Mouse (Mus musculus) ES-E14 (cell line): Measurements from ENCODE around the gene Nav2. TPM values are rescaled to one million over a fixed set of nuclear protein-coding genes. Genes with fewer than 3 reads are reported as not detected.

Experiments
- DNase-seq: peaks from one replicate; pipeline ENCODE4 v3.0.0-alpha.2; 2013; ENCODE audit warnings: low read depth, low spot score
- H3K27ac ChIP-seq: 2 replicates; pipeline ENCODE4 v1.5.1; 2012; ENCODE audit warnings: low read depth, mild to moderate bottlenecking, low read length, moderate library complexity, mixed read lengths; ENCODE audit not compliant: poor library complexity, insufficient read depth, severe bottlenecking
- H3K36me3 ChIP-seq: 2 replicates; pipeline ENCODE4 v1.6.1; 2012; ENCODE audit warnings: mild to moderate bottlenecking, low read length, moderate library complexity, mixed read lengths; ENCODE audit not compliant: control insufficient read depth, poor library complexity, insufficient read depth, severe bottlenecking
- H3K4me1 ChIP-seq, 2 experiments: fragments of 150-350 bp in 1 of 2; sonication (generic) in 1 of 2; 2 replicates each; pipeline ENCODE4 v1.6.1; 2012; ENCODE audit warnings: low read length in 2 of 2, mild to moderate bottlenecking in 1 of 2, mixed read lengths in 1 of 2; ENCODE audit not compliant: control insufficient read depth in 2 of 2, insufficient read depth in 2 of 2, poor library complexity in 1 of 2
- H3K4me3 ChIP-seq, 2 experiments: fragments of 150-350 bp in 1 of 2; sonication (generic) in 1 of 2; 2 replicates each; pipeline ENCODE4 v1.5.1; 2012; ENCODE audit warnings: low read length in 2 of 2, low read depth in 1 of 2, mild to moderate bottlenecking in 1 of 2, mixed read lengths in 1 of 2; ENCODE audit not compliant: insufficient read depth in 1 of 2, poor library complexity in 1 of 2, severe bottlenecking in 1 of 2
- H3K9ac ChIP-seq: 2 replicates; pipeline ENCODE4 v1.6.1; 2012; ENCODE audit warnings: low read depth, mild to moderate bottlenecking, low read length, mixed read lengths; ENCODE audit not compliant: poor library complexity, insufficient read depth, severe bottlenecking
- H3K9me3 ChIP-seq: fragments of 150-350 bp; sonication (generic); 2 replicates; pipeline ENCODE4 v1.6.1; 2012; ENCODE audit warnings: low read depth, mild to moderate bottlenecking, low read length; ENCODE audit not compliant: control insufficient read depth, insufficient read depth
- CHD2 ChIP-seq: IDR thresholded peaks from 2 replicates; pipeline ENCODE4 v1.6.1; 2014; ENCODE audit warnings: mild to moderate bottlenecking, low read depth, low read length, inconsistent platforms
- HCFC1 ChIP-seq: IDR thresholded peaks from 2 replicates; pipeline ENCODE4 v1.6.1; 2012; ENCODE audit warnings: low read length, inconsistent platforms, borderline replicate concordance; ENCODE audit not compliant: insufficient read depth
- MAFK ChIP-seq: IDR thresholded peaks from 2 replicates; pipeline ENCODE4 v1.6.1; 2014; ENCODE audit warnings: mild to moderate bottlenecking, low read depth, low read length, inconsistent platforms; ENCODE audit not compliant: insufficient read depth
- ZC3H11A ChIP-seq: IDR thresholded peaks from 2 replicates; pipeline ENCODE4 v1.6.1; 2012; ENCODE audit warnings: low read depth, mild to moderate bottlenecking, inconsistent platforms, low read length, borderline replicate concordance
- ZNF384 ChIP-seq: IDR thresholded peaks from 2 replicates; pipeline ENCODE4 v1.6.1; 2012; ENCODE audit warnings: low read depth, low read length, inconsistent platforms
- in situ Hi-C, 2 experiments: fragments of 600-800 bp; cut with MboI; formaldehyde crosslinking; loops; one replicate each; pipeline ENCODE4 v1.15.1; 2025; ENCODE audit warnings: low sequenced_read_pairs in 2 of 2, inconsistent platforms in 1 of 2; ENCODE audit not compliant: unreplicated experiment in 2 of 2
- total RNA-seq: library from RNA; depleted of rRNA; stranded (reverse); fragments of 300-350 nt; gene quantifications from 2 replicates; pipeline ENCODE4 v1.2.3, GENCODE M21; 2012

Nav2 gene
- total RNA-seq, 1 experiment: 18.2 TPM

DNA sequence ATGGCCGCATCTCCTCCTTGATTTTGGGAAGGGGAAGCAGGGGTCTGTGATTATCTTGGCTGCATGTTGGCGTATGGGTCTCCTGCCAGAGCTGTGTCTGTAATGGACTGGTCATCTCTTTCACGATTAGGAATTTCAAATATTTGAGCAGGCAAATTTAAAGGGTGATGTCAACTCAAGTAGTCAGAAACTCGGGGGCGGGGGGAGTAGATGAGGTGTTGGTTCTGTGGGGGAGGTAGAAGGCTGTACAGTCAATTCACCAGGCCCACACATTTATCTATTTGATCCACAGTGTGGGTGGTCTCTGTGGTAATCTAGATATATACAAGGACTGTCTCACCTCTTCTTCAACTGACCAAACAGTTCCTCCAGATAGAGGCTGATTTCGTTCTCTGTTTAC is 566.8 kb downstream of the Nav2 start:
- DNase-seq: no peak
- TF ChIP-seq MAFK (no peak), CHD2 (no peak), HCFC1 (no peak), ZC3H11A (no peak), ZNF384 (no peak)
- in situ Hi-C loops: no loop called here
- Histone ChIP-seq H3K36me3 (no peaks in the 10 kb centered on the region), H3K9me3 (no peaks in the 10 kb centered on the region), H3K27ac (no peak overlapping the region), H3K9ac (no peak overlapping the region), H3K4me3 (no peak overlapping the region), H3K4me1 (no peaks in the 10 kb centered on the region)

DNA sequence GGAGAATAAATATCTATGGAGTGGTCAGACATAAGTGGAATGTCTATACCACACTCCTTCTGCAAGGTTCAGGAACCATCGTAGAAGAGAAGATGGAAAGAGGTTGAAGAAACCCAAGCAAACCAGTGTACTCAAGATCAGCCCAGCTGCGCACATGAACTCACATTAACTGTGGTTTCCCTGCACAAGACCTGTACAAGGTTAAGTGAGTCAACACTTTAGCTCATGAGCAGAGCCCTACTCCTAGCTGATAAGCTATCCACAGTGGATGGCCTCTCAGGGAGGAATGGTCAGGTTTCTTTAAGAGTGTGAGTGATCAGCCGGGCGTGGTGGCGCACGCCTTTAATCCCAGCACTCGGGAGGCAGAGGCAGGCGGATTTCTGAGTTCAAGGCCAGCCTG is 567.6 kb downstream of the Nav2 start:
- Histone ChIP-seq H3K9me3 (no peaks in the 10 kb centered on the region), H3K4me1 (no peaks in the 10 kb centered on the region), H3K36me3 (no peaks in the 10 kb centered on the region), H3K9ac (no peak overlapping the region), H3K4me3 (no peak overlapping the region), H3K27ac (no peak overlapping the region)
- in situ Hi-C loops: no loop called here
- TF ChIP-seq HCFC1: no peak
- no peak for TF ChIP-seq CHD2
- no peak for TF ChIP-seq ZNF384
- TF ChIP-seq ZC3H11A: no peak
- TF ChIP-seq MAFK: no peak
- no peak for DNase-seq

DNA sequence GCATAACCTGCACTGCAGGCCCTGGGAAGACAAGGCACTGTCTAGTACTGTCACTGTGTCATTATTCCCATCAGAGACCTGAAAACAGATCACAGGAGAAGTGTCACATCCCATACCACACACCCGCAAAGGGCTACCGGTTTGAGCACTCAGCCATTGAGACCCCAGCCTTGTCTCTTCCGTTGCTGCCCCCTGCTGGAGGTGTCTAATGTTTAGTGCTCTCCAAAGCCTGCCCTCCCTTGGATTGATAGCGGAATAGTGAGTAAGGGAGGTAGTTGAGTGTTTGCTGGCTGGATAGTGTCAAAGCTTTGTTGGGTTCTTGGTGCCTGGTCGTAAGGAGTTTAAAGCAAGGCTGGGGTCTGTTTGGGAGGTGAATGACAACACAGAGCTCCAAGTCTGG is 568.1 kb downstream of the Nav2 start:
- no peaks in the 10 kb centered on the region for H3K9me3 ChIP-seq
- H3K27ac ChIP-seq: no peak overlapping the region
- no peak for TF ChIP-seq MAFK
- TF ChIP-seq CHD2: no peak
- no peak for TF ChIP-seq HCFC1
- no peak for TF ChIP-seq ZNF384
- no peak for TF ChIP-seq ZC3H11A
- no peaks in the 10 kb centered on the region for H3K36me3 ChIP-seq
- no peak overlapping the region for H3K4me3 ChIP-seq
- no peak overlapping the region for H3K9ac ChIP-seq
- in situ Hi-C loops: no loop called here
- H3K4me1 ChIP-seq: no peaks in the 10 kb centered on the region
- peak; percentile 60 for DNase-seq

DNA sequence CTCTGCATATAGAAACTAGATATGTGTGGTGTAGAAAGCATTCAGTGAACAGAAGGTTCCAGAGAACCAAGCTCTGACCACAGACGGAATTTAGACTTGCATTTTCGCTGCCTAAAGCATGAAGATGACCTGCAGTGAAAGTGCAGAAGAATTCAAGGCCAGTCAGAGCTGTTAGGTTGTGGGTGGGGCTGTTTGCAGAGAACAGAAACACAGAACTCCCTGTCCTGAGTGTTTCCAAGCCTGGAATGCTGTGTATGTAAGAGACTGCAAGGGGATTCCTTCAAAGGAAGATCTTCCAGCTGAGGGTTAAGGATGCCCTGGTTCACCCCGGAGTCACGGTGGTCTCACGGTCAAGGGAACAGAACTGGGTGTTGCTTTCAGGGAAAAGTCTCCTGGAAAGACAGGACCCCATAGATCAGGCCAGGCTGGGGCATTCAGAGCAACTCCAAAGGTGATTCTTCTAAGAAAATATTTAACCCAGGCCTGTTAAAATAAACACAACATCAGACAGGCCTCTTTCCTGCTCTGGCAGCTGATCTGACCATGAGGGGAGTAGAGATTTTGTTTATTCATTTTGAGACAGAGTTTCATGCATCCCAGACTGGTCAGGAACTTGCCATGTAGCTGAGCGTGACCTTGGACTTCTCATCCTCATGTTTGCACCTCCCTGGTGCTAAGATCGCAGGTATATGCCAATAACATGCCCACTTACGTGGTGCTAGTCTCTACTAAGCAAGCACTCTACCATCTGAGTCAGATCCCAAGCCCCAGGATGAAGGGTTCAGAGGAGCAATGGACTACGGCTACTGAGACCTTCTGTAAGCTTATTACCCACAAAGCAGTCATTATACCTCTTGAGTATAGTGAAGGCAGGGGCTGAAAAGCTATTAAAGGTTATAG is 568.8 kb downstream of the Nav2 start:
- no peak for TF ChIP-seq ZNF384
- TF ChIP-seq CHD2: no peak
- no peak for TF ChIP-seq ZC3H11A
- TF ChIP-seq HCFC1: no peak
- no peak for TF ChIP-seq MAFK
- Histone ChIP-seq H3K9ac (no peak overlapping the region), H3K9me3 (no peaks in the 10 kb centered on the region), H3K4me3 (no peak overlapping the region), H3K36me3 (no peaks in the 10 kb centered on the region), H3K4me1 (no peaks in the 10 kb centered on the region), H3K27ac (no peak overlapping the region)
- in situ Hi-C loops: no loop called here
- DNase-seq: no peak
